Mouse (Mus musculus) right cerebral cortex, postnatal 10 days (tissue): ENCODE results near the gene 2010003K11Rik.
A peak's percentile ranks its signal among the peaks of the same experiment; 100 is the strongest.
"Not testable (repeated sequence)": the region's sequence is repeated elsewhere in the genome, so short reads cannot be mapped to it uniquely, and the experiment has no call there.

Experiments used
- DNase-seq, 2 experiments: peaks; one replicate each; pipeline ENCODE4 v3.0.0; 2021; ENCODE audit warnings: low spot score in 2 of 2

Gene 2010003K11Rik

DNA sequence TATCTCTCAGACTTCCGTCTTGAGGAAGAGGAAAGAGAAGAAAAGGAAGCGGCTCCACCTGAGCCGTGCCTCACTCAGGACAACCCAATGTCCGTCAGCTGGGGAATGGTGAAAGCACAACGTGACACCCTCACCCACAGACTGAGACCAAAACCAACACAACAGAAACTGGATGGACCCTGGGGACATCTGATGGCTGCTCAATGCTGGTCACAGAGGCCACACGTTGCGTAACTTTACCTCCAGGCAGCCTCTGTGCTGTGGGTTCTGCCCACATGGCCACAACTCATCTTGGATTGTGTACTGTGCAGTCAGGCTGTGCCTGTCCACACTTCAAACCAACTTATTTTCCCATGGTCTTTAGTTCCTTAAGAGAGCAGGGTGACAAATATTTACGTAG lies 36.4 kb downstream of the 2010003K11Rik start:
- no peak for DNase-seq

DNA sequence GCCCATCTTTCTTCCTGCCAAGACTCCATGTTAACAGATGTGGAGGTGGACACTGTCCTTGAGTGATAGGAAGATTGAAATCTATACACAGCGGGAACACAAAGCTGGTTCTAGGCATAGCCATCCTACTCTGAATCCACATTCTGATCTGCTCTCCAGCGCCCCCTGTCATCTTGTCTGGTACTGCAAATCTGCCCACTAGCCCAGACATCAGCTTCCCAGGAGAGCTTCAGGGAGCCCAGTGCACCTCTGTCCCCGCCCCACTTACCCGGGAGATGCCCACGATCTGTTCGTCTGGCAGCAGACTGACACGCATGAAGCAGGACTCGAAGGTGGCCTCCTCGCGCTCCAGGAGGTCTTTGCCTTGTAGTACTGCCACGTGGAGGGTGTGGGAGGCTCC lies 42.2 kb downstream of the 2010003K11Rik start:
- DNase-seq: peak in 1 of 2 experiments; percentile 43

DNA sequence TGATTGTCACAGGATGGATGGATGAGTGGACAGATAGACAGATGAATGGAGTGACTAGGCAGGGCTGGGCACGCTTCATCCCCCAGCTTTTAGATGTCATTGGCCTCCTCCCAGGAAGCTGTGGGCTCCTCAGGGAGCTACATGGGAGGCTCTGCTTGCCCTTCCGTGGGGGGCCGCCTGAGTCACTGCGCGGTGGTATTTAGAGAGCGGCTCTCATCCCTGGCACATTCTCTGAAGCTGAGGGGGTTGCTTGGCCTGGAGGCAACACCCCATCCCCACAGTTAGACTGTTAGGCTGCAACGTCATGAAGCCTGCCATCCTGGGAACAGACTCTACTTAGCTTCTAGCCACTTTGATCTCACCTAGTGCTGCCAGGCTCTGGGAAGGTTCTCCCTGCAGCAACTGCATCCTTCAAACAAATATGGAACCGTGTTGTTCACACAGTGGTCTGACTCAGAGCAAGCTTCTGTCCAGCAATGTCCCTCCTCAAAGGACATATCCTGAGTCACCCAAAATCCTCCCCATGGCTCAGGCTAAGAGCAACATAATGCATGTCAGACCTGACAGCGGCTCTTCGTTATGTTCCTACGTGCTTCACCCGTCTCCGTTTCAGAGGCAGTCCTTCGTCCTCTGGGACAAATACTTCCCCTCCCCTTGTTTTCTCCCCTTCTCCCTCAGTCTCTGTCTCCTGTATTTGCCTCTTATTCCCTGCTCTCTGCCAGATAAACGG lies 43.1 kb downstream of the 2010003K11Rik start:
- DNase-seq: no peak

DNA sequence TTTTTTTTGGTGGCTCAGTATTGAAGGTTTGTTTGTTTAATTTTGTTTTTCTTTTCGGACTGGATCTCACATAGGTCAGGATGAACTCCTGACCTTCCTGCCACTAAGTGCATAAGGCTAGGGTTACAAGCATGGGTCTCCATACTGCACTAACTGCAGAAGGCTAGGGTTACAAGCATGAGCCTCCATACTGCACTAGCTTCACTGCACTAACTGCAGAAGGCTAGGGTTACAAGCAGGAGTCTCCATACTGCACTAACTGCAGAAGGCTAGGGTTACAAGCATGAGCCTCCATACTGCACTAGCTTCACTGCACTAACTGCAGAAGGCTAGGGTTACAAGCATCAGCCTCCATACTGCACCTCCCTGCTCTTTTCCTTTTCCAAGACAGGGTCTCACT lies 44.3 kb downstream of the 2010003K11Rik start:
- not testable (repeated sequence) for DNase-seq

DNA sequence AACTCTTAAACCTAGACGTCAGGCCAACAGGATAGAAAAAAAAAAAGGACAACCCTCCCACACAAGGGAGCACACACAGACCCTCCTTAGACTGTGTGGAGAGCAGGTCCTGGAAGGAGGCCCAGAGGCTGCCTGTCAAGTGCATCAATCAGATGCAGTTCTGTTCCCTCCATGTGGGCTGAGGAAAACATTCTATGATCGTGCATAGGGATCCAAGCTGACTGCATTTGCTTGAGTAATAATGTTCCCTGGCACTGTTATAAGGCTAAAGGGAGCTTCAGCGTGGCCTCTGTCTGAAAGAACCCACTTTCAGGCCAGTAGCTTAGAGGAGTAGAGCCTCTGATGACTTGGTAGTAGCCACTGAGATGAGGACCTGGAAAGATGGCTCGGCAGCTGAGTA lies 45.9 kb downstream of the 2010003K11Rik start:
- no peak for DNase-seq

DNA sequence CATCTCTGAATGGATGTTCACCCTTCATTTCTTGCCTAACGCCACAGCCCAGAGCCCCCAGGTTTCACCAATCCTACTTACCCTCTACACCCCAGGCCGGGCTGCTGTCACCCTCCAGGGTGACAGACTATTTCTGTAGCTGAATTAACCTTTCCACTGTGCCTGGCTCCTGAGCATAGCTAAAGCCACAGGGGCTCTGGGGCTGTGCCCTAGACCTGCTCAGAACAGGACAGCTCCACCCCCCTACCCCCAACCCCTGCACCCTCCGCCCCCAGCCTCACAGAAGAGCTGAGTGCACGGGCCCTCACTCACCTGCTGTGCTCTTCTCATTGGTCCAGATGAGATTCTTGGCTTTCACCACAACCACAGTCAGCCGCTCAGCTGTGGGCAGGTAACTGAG lies 46.4 kb downstream of the 2010003K11Rik start:
- DNase-seq: no peak

DNA sequence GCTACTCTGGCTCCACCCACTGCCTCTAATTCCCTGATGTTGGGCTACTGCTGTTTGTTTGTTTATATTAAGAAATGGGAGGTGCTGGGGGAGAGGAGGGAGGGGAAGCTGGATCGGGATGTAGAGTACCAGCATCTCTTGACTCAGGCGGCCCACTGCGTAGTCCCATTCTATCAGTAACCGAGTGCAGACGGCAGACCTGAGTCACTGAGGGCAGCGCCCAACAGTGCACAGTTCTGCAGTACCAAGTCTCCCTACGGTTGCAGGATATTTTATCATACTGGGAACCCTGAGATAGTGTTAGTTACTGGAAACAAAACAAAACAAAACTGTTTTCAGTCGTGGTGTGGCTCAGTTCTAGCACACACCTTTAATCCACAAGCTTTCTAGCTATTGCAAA lies 47.3 kb downstream of the 2010003K11Rik start:
- DNase-seq: no peak

DNA sequence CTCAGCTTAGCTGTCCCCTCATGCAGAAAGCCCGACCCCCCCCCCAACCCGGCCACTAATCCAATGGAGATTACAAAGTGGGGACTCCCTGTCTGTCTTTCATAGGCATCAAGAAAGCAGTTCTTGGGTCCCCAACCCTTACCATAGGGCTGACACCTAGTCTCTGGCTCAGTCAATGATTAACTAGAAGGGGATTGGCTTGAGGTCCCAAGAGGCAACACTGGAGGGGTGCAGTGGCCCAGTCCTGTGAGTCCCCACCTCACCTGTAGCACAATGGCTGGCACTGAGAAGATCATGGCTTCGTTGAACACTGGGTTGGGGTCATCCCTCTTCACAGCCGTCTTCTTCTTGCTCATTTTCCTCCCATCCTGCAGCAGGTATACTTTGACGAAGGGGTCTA lies 47.7 kb downstream of the 2010003K11Rik start:
- DNase-seq: no peak

DNA sequence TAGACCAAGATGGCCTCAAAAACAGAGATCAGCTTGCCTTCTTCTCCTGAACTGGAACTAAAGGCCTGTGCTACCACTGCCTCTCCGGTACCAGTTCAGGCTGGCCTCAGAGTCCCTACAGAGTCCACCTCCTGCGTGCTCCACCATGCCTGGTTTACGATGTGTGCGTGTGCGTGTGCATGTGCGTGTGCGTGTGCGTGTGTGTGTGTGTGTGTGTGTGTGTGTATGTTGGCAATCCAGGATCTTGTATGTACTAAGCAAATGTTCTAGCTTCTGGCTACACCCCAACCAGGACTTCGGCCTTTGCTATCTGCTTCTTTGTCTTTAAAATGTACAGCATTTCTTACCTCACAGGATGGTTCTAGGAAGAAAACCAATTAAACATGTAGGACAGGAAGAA lies 49.2 kb downstream of the 2010003K11Rik start:
- DNase-seq: no peak

DNA sequence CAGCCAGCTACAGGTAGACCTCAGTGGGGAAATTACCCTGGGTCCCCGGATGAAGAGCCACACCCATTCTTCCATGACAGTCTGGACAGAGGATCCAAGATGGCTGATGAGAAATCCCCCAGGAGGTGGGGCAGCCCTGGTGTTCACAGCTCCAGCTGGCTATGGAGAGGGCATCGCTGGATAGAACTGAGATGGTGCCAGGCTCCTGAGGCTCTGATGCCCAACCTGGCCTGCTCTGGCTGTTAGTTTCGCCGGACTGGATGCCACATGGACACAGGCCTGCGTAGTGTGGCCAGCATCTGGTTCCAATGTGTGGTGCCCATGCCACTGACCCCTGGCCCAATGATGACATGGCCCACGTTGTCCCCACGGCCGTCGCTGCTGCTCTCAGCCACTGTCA lies 50.9 kb downstream of the 2010003K11Rik start:
- DNase-seq: no peak
